Mouse (Mus musculus) effector memory CD4-positive, alpha-beta T cell, adult 7 months (primary cell): ENCODE measurements around the gene Rtl3. TPM values are rescaled to one million over a fixed set of nuclear protein-coding genes. Genes with fewer than 3 reads are reported as not detected.

Experiments
- polyA plus RNA-seq: library from polyadenylated mRNA; unstranded; fragments of 100-300 nt; shearing (Covaris generic); gene quantifications from one replicate; pipeline ENCODE4 v1.2.1, GENCODE M21; 2017

Rtl3 gene
- polyA plus RNA-seq: 0.34 TPM

GRCm38 (mm10) chrX:106840409-106840808 lies at the start of gene Rtl3:
Gene Rtl3 (minus strand): TSS chrX:106840644.

Other genes starting within 250 kb of the Rtl3 start
- not detected for gene Cysltr1, start 237.0 kb downstream of the Rtl3 start, polyA plus RNA-seq
- not detected for gene Lpar4, start 80.0 kb upstream of the Rtl3 start, polyA plus RNA-seq
- gene P2ry10, start 247.8 kb upstream of the Rtl3 start, polyA plus RNA-seq: 314 TPM